ENCODE assay signal across 11 mouse cellular contexts in the genomic region with DNA sequence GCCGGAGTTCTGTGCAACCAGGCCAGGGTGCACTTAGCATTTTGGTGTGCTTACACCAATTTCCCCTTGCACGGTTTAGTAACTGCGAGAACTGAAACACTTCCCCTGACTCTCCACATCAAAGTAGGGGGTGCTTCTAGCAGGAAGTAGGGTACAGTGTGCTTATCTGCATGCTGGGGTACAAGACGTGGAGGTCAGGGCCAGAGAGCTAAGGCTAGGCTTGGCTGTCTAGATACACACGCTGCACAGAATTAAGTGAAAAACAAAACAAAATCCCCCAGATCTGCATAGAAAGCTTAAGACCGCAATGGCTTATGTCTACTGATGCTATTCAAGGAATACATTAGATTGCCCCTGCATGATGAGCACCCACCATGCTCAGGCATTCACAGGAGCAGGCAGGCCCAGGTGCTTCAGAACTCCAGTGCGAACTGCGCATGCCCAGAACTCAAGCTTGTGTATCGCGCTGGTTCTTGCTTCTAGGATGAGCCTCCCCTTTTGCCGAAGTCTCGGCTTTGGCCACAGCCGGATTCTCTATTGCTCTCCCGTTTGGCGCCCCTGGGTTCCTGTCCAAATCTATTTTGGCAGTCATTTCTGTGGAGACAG.
DNase-seq lines count a peak whose midpoint lies in the region; ATAC-seq and TF ChIP-seq lines count a peak whose summit lies in the region.
"Had no signal": no experiment of that assay in that cellular context is flagged by ENCODE, and none has a peak within 500 bp of the region (broad histone marks: within the 10 kb centered on the region; RNA-seq: fewer than 3 reads in every experiment).

No protein-coding gene starts in this region.

- H3K9ac ChIP-seq in heart, postnatal 0 days (replicated peaks; ENCODE audit: low read depth, low read length), result no peak overlapping the region; the same call in 1 of the 2 replicates
- H3K9ac ChIP-seq in forebrain, embryonic 15.5 days (replicated peaks), result no peak overlapping the region
- H3K9ac ChIP-seq: kidney, embryonic 15.5 days; neural tube, embryonic 12.5 days had no signal

- 60% methylated on average over 15 of the region's 15 CpGs for WGBS in heart, postnatal 0 days
- 93% methylated on average over 15 of the region's 15 CpGs for WGBS in forebrain, embryonic 15.5 days

- peak; percentile 16 for DNase-seq in adrenal gland, postnatal 14 days
- DNase-seq in adrenal gland, postnatal 25 days, result no peak
- peak; percentile 37 for DNase-seq in ES-CJ7 (ENCODE audit: low read depth, low spot score)
- peak; percentile 49 for DNase-seq in heart, postnatal 0 days (ENCODE audit: low spot score)
- peak; percentile 59 for DNase-seq in splenic B cell, adult 2 months (ENCODE audit: low read depth, low spot score)
- DNase-seq in kidney, adult 9 months, result no peak
- DNase-seq in layer of hippocampus, adult 2 months (ENCODE audit: low spot score in 2 of 2), result no peak
- DNase-seq: adrenal gland, adult 8-10 months had no signal

- peaks cover 33% of the 10 kb centered on the region for H3K4me1 ChIP-seq in heart, postnatal 0 days (ENCODE audit: control insufficient read depth, insufficient read depth)
- H3K4me1 ChIP-seq in forebrain, embryonic 15.5 days, result no peaks in the 10 kb centered on the region
- H3K4me1 ChIP-seq: neural tube, embryonic 12.5 days had no signal

- H3K4me2 ChIP-seq in heart, postnatal 0 days (ENCODE audit: low read depth, low read length), result no peak overlapping the region
- H3K4me2 ChIP-seq in forebrain, embryonic 15.5 days (replicated peaks), result no peak overlapping the region
- H3K4me2 ChIP-seq: kidney, embryonic 15.5 days; neural tube, embryonic 12.5 days had no signal

- no peaks in the 10 kb centered on the region for H3K27me3 ChIP-seq in heart, postnatal 0 days (ENCODE audit: control insufficient read depth, insufficient read depth, low read length)
- no peaks in the 10 kb centered on the region for H3K27me3 ChIP-seq in splenic B cell, adult 2 months (ENCODE audit: control insufficient read depth, insufficient read depth, low read length, poor library complexity, severe bottlenecking)
- H3K27me3 ChIP-seq in forebrain, embryonic 15.5 days, result no peaks in the 10 kb centered on the region
- H3K27me3 ChIP-seq: kidney, embryonic 15.5 days; neural tube, embryonic 12.5 days had no signal

- no peak overlapping the region for H3K4me3 ChIP-seq in heart, postnatal 0 days (ENCODE audit: low read depth, low read length)
- no peak overlapping the region for H3K4me3 ChIP-seq in forebrain, embryonic 15.5 days
- H3K4me3 ChIP-seq in layer of hippocampus, adult 2 months, result no peak overlapping the region
- H3K4me3 ChIP-seq: kidney, embryonic 15.5 days; neural tube, embryonic 12.5 days had no signal

- no peak for TF ChIP-seq CTCF in heart, postnatal 0 days (IDR thresholded peaks at IDR 0.05; ENCODE audit: low read depth)
- no peak for TF ChIP-seq CTCF in layer of hippocampus, adult 2 months (conservative IDR thresholded peaks at IDR 0.05)

- no peaks in the 10 kb centered on the region for H3K36me3 ChIP-seq in heart, postnatal 0 days (replicated peaks; ENCODE audit: control insufficient read depth, insufficient read depth, low read length)
- H3K36me3 ChIP-seq in splenic B cell, adult 2 months (ENCODE audit: control insufficient read depth, insufficient read depth, low read length, poor library complexity, severe bottlenecking), result no peaks in the 10 kb centered on the region
- no peaks in the 10 kb centered on the region for H3K36me3 ChIP-seq in forebrain, embryonic 15.5 days
- H3K36me3 ChIP-seq: kidney, embryonic 15.5 days; neural tube, embryonic 12.5 days had no signal

- peak overlapping the region; percentile 78 for H3K27ac ChIP-seq in heart, postnatal 0 days (ENCODE audit: low read depth)
- H3K27ac ChIP-seq in forebrain, embryonic 15.5 days (replicated peaks), result no peak overlapping the region
- H3K27ac ChIP-seq in layer of hippocampus, adult 2 months, result no peak overlapping the region
- H3K27ac ChIP-seq: kidney, embryonic 15.5 days; neural tube, embryonic 12.5 days had no signal

- no peak for TF ChIP-seq EP300 in heart, postnatal 0 days (IDR thresholded peaks at IDR 0.05; ENCODE audit: low read depth)

- H3K9me3 ChIP-seq in heart, postnatal 0 days (replicated peaks; ENCODE audit: control insufficient read depth, low read length), result no peaks in the 10 kb centered on the region
- H3K9me3 ChIP-seq in forebrain, embryonic 15.5 days, result no peaks in the 10 kb centered on the region
- H3K9me3 ChIP-seq: kidney, embryonic 15.5 days; neural tube, embryonic 12.5 days had no signal

- no peak for ATAC-seq in heart, postnatal 0 days (ENCODE audit: insufficient read depth, low read depth)
- no peak for ATAC-seq in forebrain, embryonic 15.5 days (replicated peaks)

Comparison
In these comparisons a context has a peak if more than half of its experiments do, and no peak if none do; other contexts are left out.
1. DNase-seq: peak in adrenal gland, postnatal 14 days (single experiment), ES-CJ7 (single experiment), heart, postnatal 0 days (single experiment) and splenic B cell, adult 2 months (single experiment); none in adrenal gland, postnatal 25 days (single experiment), kidney, adult 9 months (single experiment) and layer of hippocampus, adult 2 months (0 of 2).